Mouse (Mus musculus): ENCODE measurements at regions not wholly inside any gene's neighbourhood (a gene's known extent, or its start where the extent isn't known, plus 50 kb on each side); places are given as distances from the start of the nearest gene placed in this dataset.

DNA sequence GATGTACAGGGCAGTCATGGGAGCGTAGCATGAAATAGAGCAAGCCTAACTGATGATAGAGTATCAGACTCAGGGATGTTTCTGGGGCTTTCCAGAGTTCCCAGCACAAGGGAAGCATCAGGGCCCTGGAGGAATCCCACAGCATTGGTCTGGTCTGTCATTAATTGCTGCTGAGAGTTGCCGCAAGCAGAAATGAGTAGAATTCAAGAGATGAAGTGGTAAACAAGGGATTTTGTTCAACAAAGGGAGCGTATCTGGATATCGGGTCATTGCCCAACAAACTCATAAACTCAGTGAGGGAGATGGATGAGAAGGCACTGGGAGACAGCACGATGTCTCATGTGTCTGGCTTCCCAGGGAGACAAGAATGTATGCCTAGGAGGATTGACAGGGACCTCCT lies 165.6 kb upstream of the Serp2 start:
- Histone ChIP-seq H3K4me1 (ENCODE audit: control insufficient read depth, insufficient read depth, low read length) (no peaks in the 10 kb centered on the region), H3K9ac (ENCODE audit: low read depth, poor library complexity, severe bottlenecking) (no peak overlapping the region), H3K4me3 (ENCODE audit: low read depth, low read length) (no peak overlapping the region), H3K36me3 (ENCODE audit: control insufficient read depth, insufficient read depth, low read length, poor library complexity, severe bottlenecking) (no peaks in the 10 kb centered on the region), H3K9me3 (replicated peaks; ENCODE audit: control insufficient read depth, insufficient read depth, low read length, poor library complexity, severe bottlenecking) (peaks cover 3% of the 10 kb centered on the region), H3K27ac (ENCODE audit: insufficient read depth, low read length) (no peak overlapping the region), H3K27me3 (ENCODE audit: control insufficient read depth, insufficient read depth, low read length, poor library complexity, severe bottlenecking) (no peaks in the 10 kb centered on the region; the same call in 1 of the 2 replicates)
- TF ChIP-seq EP300 (IDR thresholded peaks at IDR 0.05; ENCODE audit: insufficient read depth, low read depth, low read length) (no peak), POLR2A (IDR thresholded peaks at IDR 0.05; ENCODE audit: insufficient read depth, low read length) (no peak), CTCF (IDR thresholded peaks at IDR 0.05; ENCODE audit: low read depth, low read length) (no peak)

DNA sequence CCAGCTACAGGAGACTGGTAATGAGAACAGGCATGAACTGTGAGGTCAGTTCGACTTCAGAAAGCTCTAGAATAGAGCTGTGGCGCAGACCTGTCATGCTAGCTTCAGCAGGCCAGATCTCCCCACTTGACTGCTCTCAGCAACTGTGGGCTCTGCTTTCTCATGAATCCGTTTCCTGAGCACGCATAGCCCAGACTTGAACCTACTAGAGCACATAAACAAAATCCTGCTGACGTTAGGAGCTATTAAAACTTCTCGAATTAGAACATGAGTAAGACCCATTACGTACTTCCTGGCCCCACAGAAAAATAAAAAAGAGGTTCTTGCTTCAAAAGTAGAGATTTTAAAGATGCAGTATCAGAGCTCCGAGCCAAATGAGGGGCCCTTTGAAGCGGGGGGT lies 165.1 kb upstream of the Serp2 start:
- Histone ChIP-seq H3K9me3 (replicated peaks; ENCODE audit: control insufficient read depth, insufficient read depth, low read length, poor library complexity, severe bottlenecking) (peaks cover 3% of the 10 kb centered on the region), H3K27ac (ENCODE audit: insufficient read depth, low read length) (no peak overlapping the region), H3K4me3 (ENCODE audit: low read depth, low read length) (no peak overlapping the region), H3K27me3 (ENCODE audit: control insufficient read depth, insufficient read depth, low read length, poor library complexity, severe bottlenecking) (no peaks in the 10 kb centered on the region; the same call in 1 of the 2 replicates), H3K9ac (ENCODE audit: low read depth, poor library complexity, severe bottlenecking) (no peak overlapping the region), H3K36me3 (ENCODE audit: control insufficient read depth, insufficient read depth, low read length, poor library complexity, severe bottlenecking) (no peaks in the 10 kb centered on the region), H3K4me1 (ENCODE audit: control insufficient read depth, insufficient read depth, low read length) (no peaks in the 10 kb centered on the region)
- no peak for TF ChIP-seq POLR2A (IDR thresholded peaks at IDR 0.05; ENCODE audit: insufficient read depth, low read length)
- no peak for TF ChIP-seq CTCF (IDR thresholded peaks at IDR 0.05; ENCODE audit: low read depth, low read length)
- no peak for TF ChIP-seq EP300 (IDR thresholded peaks at IDR 0.05; ENCODE audit: insufficient read depth, low read depth, low read length)

DNA sequence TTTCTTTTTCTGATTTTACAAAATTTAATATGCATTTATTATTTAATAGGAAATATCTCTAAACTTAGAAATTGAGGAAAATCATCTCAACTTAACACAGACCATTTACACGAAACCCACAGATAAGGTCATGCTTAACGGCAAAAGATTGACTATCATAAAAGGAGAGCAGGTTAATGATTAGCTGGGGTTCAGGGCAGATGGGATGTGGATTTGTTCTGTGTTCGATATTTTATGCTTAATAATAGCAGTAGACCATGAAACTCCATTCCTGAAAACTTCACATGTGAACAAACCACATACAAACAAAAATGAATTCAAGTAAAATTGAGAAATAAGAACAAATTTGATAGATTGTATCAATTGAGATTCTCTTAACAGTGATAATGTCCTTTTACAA lies 160.4 kb upstream of the Serp2 start:
- Histone ChIP-seq H3K9me3 (replicated peaks; ENCODE audit: control insufficient read depth, insufficient read depth, low read length, poor library complexity, severe bottlenecking) (peaks cover 3% of the 10 kb centered on the region), H3K4me1 (ENCODE audit: control insufficient read depth, insufficient read depth, low read length) (no peaks in the 10 kb centered on the region), H3K27me3 (ENCODE audit: control insufficient read depth, insufficient read depth, low read length, poor library complexity, severe bottlenecking) (no peaks in the 10 kb centered on the region; the same call in 1 of the 2 replicates), H3K36me3 (ENCODE audit: control insufficient read depth, insufficient read depth, low read length, poor library complexity, severe bottlenecking) (no peaks in the 10 kb centered on the region), H3K4me3 (ENCODE audit: low read depth, low read length) (no peak overlapping the region), H3K27ac (ENCODE audit: insufficient read depth, low read length) (no peak overlapping the region), H3K9ac (ENCODE audit: low read depth, poor library complexity, severe bottlenecking) (no peak overlapping the region)
- TF ChIP-seq EP300 (IDR thresholded peaks at IDR 0.05; ENCODE audit: insufficient read depth, low read depth, low read length) (no peak), CTCF (IDR thresholded peaks at IDR 0.05; ENCODE audit: low read depth, low read length) (no peak), POLR2A (IDR thresholded peaks at IDR 0.05; ENCODE audit: insufficient read depth, low read length) (no peak)

DNA sequence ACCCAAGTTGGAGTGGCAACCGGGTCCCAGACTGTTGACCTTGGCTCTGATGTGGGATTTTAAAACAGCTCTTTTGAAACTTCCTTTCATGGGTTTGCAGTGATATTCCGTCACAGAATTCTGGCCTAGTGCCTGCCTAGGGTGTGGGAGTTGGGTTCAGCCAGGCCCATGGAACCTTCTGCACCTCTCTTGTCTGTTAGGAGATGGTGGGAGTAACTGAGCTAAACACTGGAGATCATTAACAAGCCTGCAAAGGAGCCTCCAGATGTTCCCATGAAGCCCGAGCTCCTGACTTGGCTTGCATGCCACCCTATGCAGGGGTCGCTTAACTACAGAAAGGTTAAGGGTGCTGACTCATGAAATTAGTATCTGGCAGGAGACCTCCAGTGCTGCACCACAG lies 158.0 kb upstream of the Serp2 start:
- H3K9ac ChIP-seq (ENCODE audit: low read depth, poor library complexity, severe bottlenecking): no peak overlapping the region
- no peak for TF ChIP-seq POLR2A (IDR thresholded peaks at IDR 0.05; ENCODE audit: insufficient read depth, low read length)
- TF ChIP-seq EP300 (IDR thresholded peaks at IDR 0.05; ENCODE audit: insufficient read depth, low read depth, low read length): no peak
- no peak for TF ChIP-seq CTCF (IDR thresholded peaks at IDR 0.05; ENCODE audit: low read depth, low read length)
- no peaks in the 10 kb centered on the region for H3K36me3 ChIP-seq (ENCODE audit: control insufficient read depth, insufficient read depth, low read length, poor library complexity, severe bottlenecking)
- no peaks in the 10 kb centered on the region; the same call in 1 of the 2 replicates for H3K27me3 ChIP-seq (ENCODE audit: control insufficient read depth, insufficient read depth, low read length, poor library complexity, severe bottlenecking)
- no peaks in the 10 kb centered on the region for H3K4me1 ChIP-seq (ENCODE audit: control insufficient read depth, insufficient read depth, low read length)
- H3K27ac ChIP-seq (ENCODE audit: insufficient read depth, low read length): no peak overlapping the region
- no peaks in the 10 kb centered on the region for H3K9me3 ChIP-seq (replicated peaks; ENCODE audit: control insufficient read depth, insufficient read depth, low read length, poor library complexity, severe bottlenecking)
- H3K4me3 ChIP-seq (ENCODE audit: low read depth, low read length): no peak overlapping the region

DNA sequence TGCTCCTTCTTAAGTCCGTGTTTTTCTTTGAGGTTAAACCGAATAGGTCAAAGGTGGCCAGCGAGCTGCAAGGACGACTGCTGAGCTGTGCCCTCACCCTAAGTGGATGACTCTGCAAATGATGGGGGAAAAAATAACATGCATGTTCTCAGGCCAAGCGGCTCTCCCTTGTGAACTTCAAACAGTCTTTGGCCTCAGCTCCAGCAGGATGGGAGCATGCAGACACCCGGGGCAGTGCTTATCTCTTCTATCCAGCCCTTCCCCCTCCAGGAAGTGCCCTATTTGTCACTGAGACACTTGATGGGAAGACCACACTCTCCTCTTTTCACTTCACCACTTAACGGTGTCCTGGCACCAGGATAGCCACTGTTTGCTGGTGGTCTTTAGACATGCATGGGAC lies 157.3 kb upstream of the Serp2 start:
- Histone ChIP-seq H3K27ac (ENCODE audit: insufficient read depth, low read length) (no peak overlapping the region), H3K4me3 (ENCODE audit: low read depth, low read length) (no peak overlapping the region), H3K9me3 (replicated peaks; ENCODE audit: control insufficient read depth, insufficient read depth, low read length, poor library complexity, severe bottlenecking) (no peaks in the 10 kb centered on the region), H3K36me3 (ENCODE audit: control insufficient read depth, insufficient read depth, low read length, poor library complexity, severe bottlenecking) (no peaks in the 10 kb centered on the region), H3K9ac (ENCODE audit: low read depth, poor library complexity, severe bottlenecking) (no peak overlapping the region), H3K4me1 (ENCODE audit: control insufficient read depth, insufficient read depth, low read length) (no peaks in the 10 kb centered on the region), H3K27me3 (ENCODE audit: control insufficient read depth, insufficient read depth, low read length, poor library complexity, severe bottlenecking) (no peaks in the 10 kb centered on the region; the same call in 1 of the 2 replicates)
- no peak for TF ChIP-seq EP300 (IDR thresholded peaks at IDR 0.05; ENCODE audit: insufficient read depth, low read depth, low read length)
- TF ChIP-seq CTCF (IDR thresholded peaks at IDR 0.05; ENCODE audit: low read depth, low read length): no peak
- TF ChIP-seq POLR2A (IDR thresholded peaks at IDR 0.05; ENCODE audit: insufficient read depth, low read length): no peak

DNA sequence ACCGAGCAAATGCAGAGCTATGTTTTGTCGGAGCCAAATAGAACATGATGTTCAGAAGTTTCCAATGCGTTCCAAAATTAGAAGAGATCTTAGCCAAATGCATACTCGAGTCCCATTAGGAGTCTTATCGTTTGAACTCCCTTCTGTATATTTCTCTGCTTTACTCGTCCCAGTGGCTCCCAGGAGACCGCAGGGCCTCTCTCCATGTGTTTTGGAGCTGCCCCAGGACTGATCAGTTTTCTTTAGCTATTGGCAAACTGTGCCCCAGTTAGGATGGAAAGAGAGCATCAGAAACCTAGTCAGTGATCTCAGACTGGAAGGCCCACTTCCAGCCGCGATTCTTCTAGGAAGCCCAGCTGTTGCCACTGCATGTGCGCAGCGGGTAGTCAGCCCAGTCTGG lies 152.0 kb upstream of the Serp2 start:
- H3K27ac ChIP-seq (ENCODE audit: insufficient read depth, low read length): no peak overlapping the region

More for the DNA sequence above, 152.0 kb upstream of the Serp2 start:
- H3K9me3 ChIP-seq (replicated peaks; ENCODE audit: control insufficient read depth, insufficient read depth, low read length, poor library complexity, severe bottlenecking): no peaks in the 10 kb centered on the region
- no peaks in the 10 kb centered on the region for H3K36me3 ChIP-seq (ENCODE audit: control insufficient read depth, insufficient read depth, low read length, poor library complexity, severe bottlenecking)
- no peak overlapping the region for H3K9ac ChIP-seq (ENCODE audit: low read depth, poor library complexity, severe bottlenecking)
- no peaks in the 10 kb centered on the region for H3K27me3 ChIP-seq (ENCODE audit: control insufficient read depth, insufficient read depth, low read length, poor library complexity, severe bottlenecking)
- no peak for TF ChIP-seq EP300 (IDR thresholded peaks at IDR 0.05; ENCODE audit: insufficient read depth, low read depth, low read length)
- no peak for TF ChIP-seq POLR2A (IDR thresholded peaks at IDR 0.05; ENCODE audit: insufficient read depth, low read length)
- no peak for TF ChIP-seq CTCF (IDR thresholded peaks at IDR 0.05; ENCODE audit: low read depth, low read length)
- H3K4me1 ChIP-seq (ENCODE audit: control insufficient read depth, insufficient read depth, low read length): no peaks in the 10 kb centered on the region
- no peak overlapping the region for H3K4me3 ChIP-seq (ENCODE audit: low read depth, low read length)

All from ES-Bruce4 (cell line).